Mouse (Mus musculus) CH12.LX (cell line): ENCODE results near the gene Cela1.

Experiments used
- CHD2 ChIP-seq: IDR thresholded peaks from 2 replicates; pipeline ENCODE4 v1.6.1; 2011; ENCODE audit warnings: low read length, improper control_type of control experiment
- CTCF ChIP-seq, 2 experiments: IDR thresholded peaks in 1 of 2; conservative IDR thresholded peaks in 1 of 2; 2 replicates each; pipeline ENCODE4 v1.5.1; 2011 to 2012; ENCODE audit warnings: low read depth in 2 of 2, low read length in 2 of 2, improper control_type of control experiment in 1 of 2, inconsistent platforms in 1 of 2, mild to moderate bottlenecking in 1 of 2, moderate library complexity in 1 of 2
- POLR2A ChIP-seq: IDR thresholded peaks from 2 replicates; pipeline ENCODE4 v1.6.1; 2011; ENCODE audit warnings: low read depth, mild to moderate bottlenecking, improper control_type of control experiment, low read length
- TCF12 ChIP-seq: IDR thresholded peaks from 2 replicates; pipeline ENCODE4 v1.6.1; 2014; ENCODE audit warnings: low read depth, mild to moderate bottlenecking, inconsistent platforms, low read length, improper control_type of control experiment
- UBTF ChIP-seq: IDR thresholded peaks from 2 replicates; pipeline ENCODE4 v1.6.1; 2012; ENCODE audit warnings: low read depth, mild to moderate bottlenecking, inconsistent platforms, low read length, improper control_type of control experiment, moderate library complexity
- ZC3H11A ChIP-seq: IDR thresholded peaks from 2 replicates; pipeline ENCODE4 v1.6.1; 2012; ENCODE audit warnings: low read depth, mild to moderate bottlenecking, inconsistent platforms, low read length, improper control_type of control experiment
- ZMIZ1 ChIP-seq: IDR thresholded peaks from 2 replicates; pipeline ENCODE4 v1.6.1; 2012; ENCODE audit warnings: low read depth, mild to moderate bottlenecking, inconsistent platforms, low read length, improper control_type of control experiment

- TF ChIP-seq UBTF, result no peak
- TF ChIP-seq ZMIZ1, result no peak
- no peak for TF ChIP-seq CTCF (conservative IDR thresholded peaks at IDR 0.05 in 1 of 2, IDR thresholded peaks at IDR 0.05 in 1 of 2; ENCODE audit: low read depth in 2 of 2, low read length in 2 of 2)
- TF ChIP-seq POLR2A, result no peak
- no peak for TF ChIP-seq CHD2
- no peak for TF ChIP-seq TCF12
- no peak for TF ChIP-seq ZC3H11A
Observed at GRCm38 (mm10) chr15:100666851-100667250, 20.9 kb downstream of the Cela1 start.
